8 mouse cellular contexts compared by ENCODE assay signal in the genomic region with DNA sequence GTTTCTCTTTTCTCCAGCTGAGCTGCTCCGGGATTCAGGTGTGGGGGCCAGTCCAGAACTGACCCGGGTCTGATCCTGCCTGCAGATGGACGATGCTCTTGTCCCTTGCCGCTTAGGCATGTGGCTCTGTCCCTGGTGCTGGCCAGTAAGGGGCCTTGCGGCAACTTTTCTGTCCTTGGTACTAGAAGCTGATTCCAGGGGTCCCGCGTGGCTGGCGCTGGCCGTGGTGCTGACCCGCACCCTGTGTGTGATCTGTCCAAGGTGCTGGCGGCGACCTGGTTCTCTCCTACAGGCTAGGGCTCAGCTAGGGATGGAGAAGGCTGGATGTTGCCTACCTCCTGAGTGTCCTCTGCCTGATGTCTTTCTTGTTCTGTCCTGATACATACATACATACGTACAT. TPM values are rescaled to one million over a fixed set of nuclear protein-coding genes. Genes with fewer than 3 reads are reported as not detected.
DNase-seq lines count a peak whose midpoint lies in the region; ATAC-seq and TF ChIP-seq lines count a peak whose summit lies in the region.

No protein-coding gene starts in this region.

- H3K4me2 ChIP-seq in kidney, embryonic 16.5 days (replicated peaks; ENCODE audit: low read depth, low read length), result no peak overlapping the region
- H3K4me2 ChIP-seq in myocyte (ENCODE audit: low read depth), result no peak overlapping the region

- no peak overlapping the region for H3K4me3 ChIP-seq in kidney, embryonic 16.5 days (ENCODE audit: low read length)
- H3K4me3 ChIP-seq in kidney, adult 2 months (ENCODE audit: insufficient read depth, low read depth, low read length), result no peak overlapping the region
- no peak overlapping the region for H3K4me3 ChIP-seq in myocyte

- no peaks in the 10 kb centered on the region for H3K79me2 ChIP-seq in myocyte (ENCODE audit: control insufficient read depth, insufficient read depth)

- H3K9ac ChIP-seq in kidney, embryonic 16.5 days (replicated peaks; ENCODE audit: low read length), result no peak overlapping the region

- no peaks in the 10 kb centered on the region for H3K4me1 ChIP-seq in kidney, embryonic 16.5 days (ENCODE audit: insufficient read depth, low read length)
- no peaks in the 10 kb centered on the region for H3K4me1 ChIP-seq in kidney, adult 2 months (ENCODE audit: control insufficient read depth, insufficient read depth, low read length)

- no peak overlapping the region for H3K27ac ChIP-seq in kidney, embryonic 16.5 days (ENCODE audit: low read length)
- H3K27ac ChIP-seq in kidney, adult 2 months (ENCODE audit: insufficient read depth, low read depth, low read length), result no peak overlapping the region

- no peak for DNase-seq in kidney, adult 2 months
- DNase-seq in adrenal gland, postnatal 14 days, result peak; percentile 82
- DNase-seq in heart, postnatal 4 days, result peak; percentile 87
- DNase-seq in MN1 (ENCODE audit: low spot score), result no peak
- no peak for DNase-seq in urinary bladder, postnatal 14 days (ENCODE audit: low spot score)

- TF ChIP-seq CTCF in kidney, adult 2 months (conservative IDR thresholded peaks at IDR 0.05; ENCODE audit: insufficient read depth, insufficient read length, low read depth, low read length), result no peak

- H3ac ChIP-seq in myocyte (ENCODE audit: control insufficient read depth, insufficient read length), result no peak overlapping the region

- H3K36me3 ChIP-seq in kidney, embryonic 16.5 days (ENCODE audit: insufficient read depth, low read length), result peaks cover 48% of the 10 kb centered on the region
- H3K36me3 ChIP-seq in kidney, adult 2 months (ENCODE audit: control insufficient read depth, insufficient read depth, low read length), result no peaks in the 10 kb centered on the region; the same call in 1 of the 2 replicates
- H3K36me3 ChIP-seq in myocyte (ENCODE audit: control insufficient read depth, insufficient read depth), result peaks cover 4% of the 10 kb centered on the region

- no peaks in the 10 kb centered on the region for H3K9me3 ChIP-seq in kidney, embryonic 16.5 days (ENCODE audit: low read length)

- no peak for TF ChIP-seq POLR2A in kidney, adult 2 months (IDR thresholded peaks at IDR 0.05; ENCODE audit: low read depth, low read length)
- no peak for TF ChIP-seq POLR2A in myocyte (IDR thresholded peaks at IDR 0.05; ENCODE audit: insufficient read length, low read depth)

- peak; percentile 62 for ATAC-seq in kidney, embryonic 16.5 days (ENCODE audit: low FRiP score, low TSS enrichment)
- ATAC-seq in frontal cortex, adult (ENCODE audit: low TSS enrichment), result no peak

- WGBS in kidney, embryonic 16.5 days, result 15% methylated on average over 13 of the region's 13 CpGs
- WGBS in kidney, adult 2 months, result 33% methylated on average over 13 of the region's 13 CpGs

- no peaks in the 10 kb centered on the region for H3K27me3 ChIP-seq in kidney, embryonic 16.5 days (ENCODE audit: insufficient read depth, low read length)
- no peaks in the 10 kb centered on the region for H3K27me3 ChIP-seq in kidney, adult 2 months (replicated peaks; ENCODE audit: control insufficient read depth, insufficient read depth, low read length)
- H3K27me3 ChIP-seq in myocyte (ENCODE audit: control insufficient read depth, insufficient read depth, insufficient read length), result no peaks in the 10 kb centered on the region

TF ChIP-seq in myocyte, 11 proteins besides CTCF, POLR2A, EP300 and RAD21:
- TF ChIP-seq CEBPB (IDR thresholded peaks at IDR 0.05; ENCODE audit: insufficient read depth, poor library complexity, severe bottlenecking), result no peak
- TF ChIP-seq SRF (IDR thresholded peaks at IDR 0.05; ENCODE audit: control insufficient read depth, insufficient read length, low read depth), result no peak
- peak; percentile 18 for TF ChIP-seq POLR2AphosphoS2 (IDR thresholded peaks at IDR 0.05; ENCODE audit: insufficient read length, low read depth)
- TF ChIP-seq MYOG (IDR thresholded peaks at IDR 0.05; ENCODE audit: control insufficient read depth in 1 of 3, insufficient read depth in 1 of 3, insufficient read length in 2 of 3, low read depth in 2 of 3), result peak in 1 of 3 experiments; percentile 6
- peak; percentile 84 for TF ChIP-seq REST (IDR thresholded peaks at IDR 0.05; ENCODE audit: insufficient read depth, insufficient read length)
- no peak for TF ChIP-seq TCF12 (IDR thresholded peaks at IDR 0.05; ENCODE audit: insufficient read depth, poor library complexity, severe bottlenecking)

RNA-seq across cellular contexts. Expression of gene Tas1r3, which starts 3.8 kb away (rescaled TPM):
- polyA plus RNA-seq in kidney, embryonic 16.5 days (2015; fragmentation: Nextera tagmentation; extraction: Ambion mirVana), result 0.22 and 0.40 TPM in 2 replicates
- polyA plus RNA-seq in kidney, adult 2 months (2012; rRNA removed), result 0.64 and 0.72 TPM in 2 replicates
- 0.19 and 0.56 TPM in 2 replicates for total RNA-seq in adrenal gland, postnatal 14 days (2021)
- total RNA-seq in heart, postnatal 4 days (2021), result under 1 TPM; 0.14 to 0.20 TPM
- polyA plus RNA-seq in myocyte (2012; fragmentation: generic; extraction: Trizol), result 0.17 TPM

RNA-seq across cellular contexts. Expression of gene Cptp, which starts 9.9 kb away (rescaled TPM):
- polyA plus RNA-seq in kidney, embryonic 16.5 days (2015; fragmentation: Nextera tagmentation; extraction: Ambion mirVana), result 20.0 TPM in 2 replicates
- polyA plus RNA-seq in kidney, adult 2 months (2012; rRNA removed), result 46.2 and 53.1 TPM in 2 replicates
- 18.4 and 21.6 TPM in 2 replicates for total RNA-seq in adrenal gland, postnatal 14 days (2021)
- 10 to 100 TPM in 1 of 2 experiments, 1 to 10 TPM in 1; 6.6 to 11.2 TPM for total RNA-seq in heart, postnatal 4 days (2021)
- 10.5 TPM for polyA plus RNA-seq in myocyte (2012; fragmentation: generic; extraction: Trizol)

RNA-seq across cellular contexts. Expression of gene Ints11, which starts 10.0 kb away (rescaled TPM):
- polyA plus RNA-seq in kidney, embryonic 16.5 days (2015; fragmentation: Nextera tagmentation; extraction: Ambion mirVana), result 72.9 and 80.1 TPM in 2 replicates
- polyA plus RNA-seq in kidney, adult 2 months (2012; rRNA removed), result 26.0 and 28.9 TPM in 2 replicates
- total RNA-seq in adrenal gland, postnatal 14 days (2021), result 26.4 and 32.5 TPM in 2 replicates
- total RNA-seq in heart, postnatal 4 days (2021), result 10 to 100 TPM; 16.0 to 19.2 TPM
- polyA plus RNA-seq in myocyte (2012; fragmentation: generic; extraction: Trizol), result 72.1 TPM

RNA-seq across cellular contexts. Expression of gene Dvl1, which starts 12.1 kb away (rescaled TPM):
- polyA plus RNA-seq in kidney, embryonic 16.5 days (2015; fragmentation: Nextera tagmentation; extraction: Ambion mirVana), result 5.5 and 6.3 TPM in 2 replicates
- polyA plus RNA-seq in kidney, adult 2 months (2012; rRNA removed), result 123 and 174 TPM in 2 replicates
- total RNA-seq in adrenal gland, postnatal 14 days (2021), result 54.8 and 66.4 TPM in 2 replicates
- 10 to 100 TPM; 32.8 to 33.2 TPM for total RNA-seq in heart, postnatal 4 days (2021)
- polyA plus RNA-seq in myocyte (2012; fragmentation: generic; extraction: Trizol), result 98.4 TPM

RNA-seq across cellular contexts. Expression of gene Mxra8, which starts 19.8 kb away (rescaled TPM):
- polyA plus RNA-seq in kidney, embryonic 16.5 days (2015; fragmentation: Nextera tagmentation; extraction: Ambion mirVana), result 119 and 125 TPM in 2 replicates
- polyA plus RNA-seq in kidney, adult 2 months (2012; rRNA removed), result 98.0 and 115 TPM in 2 replicates
- total RNA-seq in adrenal gland, postnatal 14 days (2021), result 40.6 and 44.3 TPM in 2 replicates
- total RNA-seq in heart, postnatal 4 days (2021), result 10 to 100 TPM; 49.4 to 49.5 TPM
- 87.5 TPM for polyA plus RNA-seq in myocyte (2012; fragmentation: generic; extraction: Trizol)

Comparison
In these comparisons a context has a peak if more than half of its experiments do, and no peak if none do; other contexts are left out.
1. DNase-seq: peak in adrenal gland, postnatal 14 days (single experiment) and heart, postnatal 4 days (single experiment); none in kidney, adult 2 months (single experiment), MN1 (single experiment) and urinary bladder, postnatal 14 days (single experiment).